Comparison of ENCODE assay signal across 27 mouse cellular contexts in the genomic region with DNA sequence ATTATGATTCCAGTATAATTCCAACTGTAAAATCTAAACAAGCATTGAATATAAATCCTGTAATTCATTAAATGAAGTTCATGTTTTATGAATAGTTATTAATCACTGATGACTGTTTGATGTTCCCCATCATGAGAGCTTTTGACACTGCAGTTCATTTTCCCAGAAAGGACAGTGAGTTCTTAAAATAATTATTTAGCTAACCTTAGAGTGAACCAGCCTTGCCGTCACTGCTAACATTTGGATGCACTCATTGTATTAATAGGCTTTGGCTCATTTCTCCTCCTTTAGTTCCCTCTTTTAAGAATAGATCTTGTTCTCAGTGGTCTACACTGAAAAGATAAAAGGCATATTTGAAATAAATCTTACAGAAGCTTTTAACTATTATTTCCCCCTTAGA.
A peak's percentile ranks its signal among the peaks of the same experiment; 100 is the strongest.
DNase-seq lines count a peak whose midpoint lies in the region; ATAC-seq and TF ChIP-seq lines count a peak whose summit lies in the region.
"Had no signal": no experiment of that assay in that cellular context is flagged by ENCODE, and none has a peak within 500 bp of the region (broad histone marks: within the 10 kb centered on the region; RNA-seq: fewer than 3 reads in every experiment).

No protein-coding gene starts in this region.

- H3K9me3 ChIP-seq in kidney, postnatal 0 days (replicated peaks; ENCODE audit: low read length) = no peaks in the 10 kb centered on the region
- H3K9me3 ChIP-seq: embryonic facial prominence, embryonic 12.5 days; embryonic facial prominence, embryonic 15.5 days; G1E; hindbrain, embryonic 10.5 days; hindbrain, embryonic 13.5 days had no signal

- no peak overlapping the region for H3K4me3 ChIP-seq in kidney, postnatal 0 days (replicated peaks; ENCODE audit: low read depth, low read length)
- H3K4me3 ChIP-seq: embryonic facial prominence, embryonic 12.5 days; embryonic facial prominence, embryonic 15.5 days; gastrocnemius, adult 2 months; hindbrain, embryonic 10.5 days; hindbrain, embryonic 13.5 days had no signal

- H3K27ac ChIP-seq in kidney, postnatal 0 days = no peak overlapping the region
- H3K27ac ChIP-seq: embryonic facial prominence, embryonic 12.5 days; embryonic facial prominence, embryonic 15.5 days; gastrocnemius, adult 2 months; hindbrain, embryonic 10.5 days; hindbrain, embryonic 13.5 days had no signal

- H3K36me3 ChIP-seq in kidney, postnatal 0 days (ENCODE audit: insufficient read depth, low read length) = no peaks in the 10 kb centered on the region
- H3K36me3 ChIP-seq: embryonic facial prominence, embryonic 12.5 days; embryonic facial prominence, embryonic 15.5 days; G1E; hindbrain, embryonic 10.5 days; hindbrain, embryonic 13.5 days had no signal

- peak; percentile 13 for DNase-seq in kidney, adult 9 months
- DNase-seq in kidney, postnatal 4 days = no peak
- peak; percentile 88 for DNase-seq in kidney, postnatal 0 days (ENCODE audit: low spot score)
- no peak for DNase-seq in kidney, adult 18-20 months
- DNase-seq in retina, postnatal 1 day = peak; percentile 1
- DNase-seq in retina, embryonic 14.5 days (ENCODE audit: low spot score) = no peak
- no peak for DNase-seq in heart, postnatal 36 days
- DNase-seq: adrenal gland, adult 8-10 months; adrenal gland, postnatal 25 days; B cell, adult 2 months; cerebellum, adult 18-20 months; cerebellum, adult 9-11 months; cerebellum, postnatal 25 days; gastrocnemius, adult 2 months; gastrocnemius, postnatal 14 days; heart, adult 11 months had no signal

- intact Hi-C loops in heart, postnatal 36 days (cut with DNase I) = no loop called here

- WGBS in kidney, postnatal 0 days = 49% methylated on average over 1 of the region's 1 CpGs

- H3K4me1 ChIP-seq in kidney, postnatal 0 days (replicated peaks; ENCODE audit: insufficient read depth, low read length) = no peaks in the 10 kb centered on the region
- H3K4me1 ChIP-seq: embryonic facial prominence, embryonic 12.5 days; embryonic facial prominence, embryonic 15.5 days; hindbrain, embryonic 10.5 days; hindbrain, embryonic 13.5 days had no signal

- no peak overlapping the region for H3K4me2 ChIP-seq in kidney, postnatal 0 days (ENCODE audit: low read length)
- H3K4me2 ChIP-seq: embryonic facial prominence, embryonic 12.5 days; embryonic facial prominence, embryonic 15.5 days; heart, embryonic 11.5 days; hindbrain, embryonic 13.5 days had no signal

- no peaks in the 10 kb centered on the region for H3K27me3 ChIP-seq in kidney, postnatal 0 days (ENCODE audit: insufficient read depth, low read length)
- H3K27me3 ChIP-seq: CH12.LX; embryonic facial prominence, embryonic 12.5 days; embryonic facial prominence, embryonic 15.5 days; hindbrain, embryonic 13.5 days had no signal

- no peak overlapping the region for H3K9ac ChIP-seq in kidney, postnatal 0 days (ENCODE audit: low read depth, low read length)
- H3K9ac ChIP-seq: embryonic facial prominence, embryonic 12.5 days; embryonic facial prominence, embryonic 15.5 days; forebrain, postnatal 0 days; hindbrain, embryonic 13.5 days had no signal

- ATAC-seq in kidney, postnatal 0 days (replicated peaks; ENCODE audit: low FRiP score, low read depth) = 0 out of 2 replicates have a peak, but pooled peaks have one; percentile 54
- ATAC-seq: activated CD4-positive, CD25-positive, alpha-beta regulatory T cell, adult 4 months; forebrain, embryonic 14.5 days; forebrain, postnatal 0 days; hindbrain, embryonic 16.5 days had no signal

- TF ChIP-seq CTCF in kidney, postnatal 0 days (IDR thresholded peaks at IDR 0.05; ENCODE audit: low read depth) = no peak

Comparison
In these comparisons a context has a peak if more than half of its experiments do, and no peak if none do; other contexts are left out.
1. DNase-seq: peak in kidney, adult 9 months (single experiment), kidney, postnatal 0 days (single experiment) and retina, postnatal 1 day (single experiment); none in kidney, postnatal 4 days (0 of 2), kidney, adult 18-20 months (single experiment), retina, embryonic 14.5 days (single experiment) and heart, postnatal 36 days (0 of 2).